Mouse (Mus musculus) forebrain, embryonic 16.5 days (tissue): ENCODE data around the gene Mlph. TPM values are rescaled to one million over a fixed set of nuclear protein-coding genes. Genes with fewer than 3 reads are reported as not detected.

Experiments
- ATAC-seq: fragments of 200-750 bp; cut with Nextera tagmentation; 2 replicates; pipeline ENCODE4 v1.8.0; 2017; ENCODE audit warnings: mild to moderate bottlenecking, moderate library complexity
- H3K27ac ChIP-seq: fragments of 300-500 bp; sonication (generic); 2 replicates; pipeline ENCODE4 v1.5.1; 2014; ENCODE audit warnings: low read length, control low read depth
- H3K27me3 ChIP-seq: fragments of 300-500 bp; sonication (generic); replicated peaks from 2 replicates; pipeline ENCODE4 v1.6.1; 2014; ENCODE audit warnings: low read length; ENCODE audit not compliant: control insufficient read depth, insufficient read depth
- H3K36me3 ChIP-seq: fragments of 300-500 bp; sonication (generic); 2 replicates; pipeline ENCODE4 v1.6.1; 2014; ENCODE audit not compliant: control insufficient read depth, insufficient read depth
- H3K4me1 ChIP-seq: fragments of 300-500 bp; sonication (generic); replicated peaks from 2 replicates; pipeline ENCODE4 v1.6.1; 2014; ENCODE audit warnings: low read length; ENCODE audit not compliant: control insufficient read depth, insufficient read depth
- H3K4me2 ChIP-seq: fragments of 300-500 bp; sonication (generic); 2 replicates; pipeline ENCODE4 v1.6.1; 2014; ENCODE audit warnings: mild to moderate bottlenecking, low read length, control low read depth
- H3K4me3 ChIP-seq: fragments of 300-500 bp; sonication (generic); replicated peaks from 2 replicates; pipeline ENCODE4 v1.5.1; 2014; ENCODE audit warnings: mild to moderate bottlenecking, low read length, control low read depth
- H3K9ac ChIP-seq: fragments of 300-500 bp; sonication (generic); replicated peaks from 2 replicates; pipeline ENCODE4 v1.6.1; 2014; ENCODE audit warnings: low read depth, low read length, control low read depth
- H3K9me3 ChIP-seq: fragments of 300-500 bp; sonication (generic); 2 replicates; pipeline ENCODE4 v1.6.1; 2016; ENCODE audit warnings: low read length; ENCODE audit not compliant: control insufficient read depth
- WGBS: fragments of 180-500 bp; shearing (Covaris S2); extraction: QIAGEN DNeasy Blood & Tissue Kit; methylation state at CpG from one replicate; pipeline ENCODE4 v1.1.7; 2014; 5-methylcytosine and 5-hydroxymethylcytosine counted together
- polyA plus RNA-seq: library from polyadenylated mRNA; unstranded; fragments of >200 nt; fragmentation: Nextera tagmentation; extraction: Ambion mirVana; gene quantifications from 2 replicates; pipeline ENCODE4 v1.2.1, GENCODE M21; 2015

The Mlph gene
- polyA plus RNA-seq = 0.19 and 0.58 TPM in 2 replicates

GRCm38 (mm10) chr1:90914948-90915569, at the start of gene Mlph:
Mlph (plus strand) TSS chr1:90915085.
- ATAC-seq = no peak
- no peak within 1 kb of the TSS for H3K9ac ChIP-seq
- no peak within 1 kb of the TSS for H3K27ac ChIP-seq
- H3K9me3 ChIP-seq = peaks cover 2% of the 10 kb centered on the region; the same call in 1 of the 2 replicates
- H3K36me3 ChIP-seq = no peaks in the 10 kb centered on the region
- 0 out of 2 replicates have a peak, but pooled peaks cover 4% of the 10 kb centered on the region for H3K27me3 ChIP-seq
- peak within 1 kb of the TSS; percentile 8; the same call in 1 of the 2 replicates for H3K4me3 ChIP-seq
- 3% methylated on average over 18 of the region's 18 CpGs for WGBS
- peaks cover 5% of the 10 kb centered on the region for H3K4me1 ChIP-seq
- peak within 1 kb of the TSS; percentile 29 for H3K4me2 ChIP-seq

GRCm38 (mm10) chr1:90866734-90867133, 48.2 kb upstream of the Mlph start:
- Histone ChIP-seq H3K4me1 (no peaks in the 10 kb centered on the region), H3K4me2 (no peak overlapping the region), H3K4me3 (no peak overlapping the region), H3K9ac (no peak overlapping the region), H3K36me3 (no peaks in the 10 kb centered on the region), H3K27ac (no peak overlapping the region), H3K9me3 (no peaks in the 10 kb centered on the region), H3K27me3 (no peaks in the 10 kb centered on the region)
- 90% methylated on average over 7 of the region's 7 CpGs for WGBS
- no peak for ATAC-seq

GRCm38 (mm10) chr1:90870581-90870980, 44.3 kb upstream of the Mlph start:
- Histone ChIP-seq H3K27ac (no peak overlapping the region), H3K36me3 (no peaks in the 10 kb centered on the region), H3K27me3 (no peaks in the 10 kb centered on the region), H3K9ac (no peak overlapping the region), H3K4me1 (no peaks in the 10 kb centered on the region), H3K4me3 (no peak overlapping the region), H3K4me2 (no peak overlapping the region), H3K9me3 (no peaks in the 10 kb centered on the region)
- WGBS = 90% methylated on average over 2 of the region's 2 CpGs
- ATAC-seq = no peak

GRCm38 (mm10) chr1:90875371-90875770, 39.5 kb upstream of the Mlph start:
- no peaks in the 10 kb centered on the region for H3K4me1 ChIP-seq
- H3K9ac ChIP-seq = no peak overlapping the region
- ATAC-seq = no peak
- no peaks in the 10 kb centered on the region for H3K9me3 ChIP-seq
- WGBS = 83% methylated on average over 8 of the region's 8 CpGs
- no peaks in the 10 kb centered on the region for H3K36me3 ChIP-seq
- H3K4me2 ChIP-seq = no peak overlapping the region
- H3K27ac ChIP-seq = no peak overlapping the region
- no peaks in the 10 kb centered on the region for H3K27me3 ChIP-seq
- H3K4me3 ChIP-seq = no peak overlapping the region

- WGBS = 42% methylated on average over 2 of the region's 2 CpGs
- Histone ChIP-seq H3K27ac (no peak overlapping the region), H3K9ac (no peak overlapping the region), H3K27me3 (no peaks in the 10 kb centered on the region), H3K9me3 (no peaks in the 10 kb centered on the region), H3K4me2 (no peak overlapping the region), H3K4me3 (no peak overlapping the region), H3K4me1 (no peaks in the 10 kb centered on the region), H3K36me3 (no peaks in the 10 kb centered on the region)
- no peak for ATAC-seq
Measured at GRCm38 (mm10) chr1:90875961-90876360, 38.9 kb upstream of the Mlph start.

GRCm38 (mm10) chr1:90876486-90877270, 38.2 kb upstream of the Mlph start:
- Histone ChIP-seq H3K4me2 (no peak overlapping the region), H3K4me3 (no peak overlapping the region), H3K9me3 (no peaks in the 10 kb centered on the region), H3K4me1 (no peaks in the 10 kb centered on the region), H3K27ac (no peak overlapping the region), H3K9ac (no peak overlapping the region), H3K36me3 (no peaks in the 10 kb centered on the region), H3K27me3 (no peaks in the 10 kb centered on the region)
- ATAC-seq = no peak
- WGBS = 69% methylated on average over 5 of the region's 5 CpGs

GRCm38 (mm10) chr1:90885771-90886460, 29.0 kb upstream of the Mlph start:
- Histone ChIP-seq H3K27me3 (no peaks in the 10 kb centered on the region), H3K27ac (no peak overlapping the region), H3K9me3 (peaks cover 3% of the 10 kb centered on the region), H3K4me2 (no peak overlapping the region), H3K4me1 (no peaks in the 10 kb centered on the region), H3K9ac (no peak overlapping the region), H3K36me3 (no peaks in the 10 kb centered on the region), H3K4me3 (no peak overlapping the region)
- WGBS = 70% methylated on average over 5 of the region's 6 CpGs
- no peak for ATAC-seq

GRCm38 (mm10) chr1:90894521-90894920, 20.4 kb upstream of the Mlph start:
- H3K4me2 ChIP-seq = no peak overlapping the region
- ATAC-seq = no peak
- H3K9ac ChIP-seq = no peak overlapping the region
- no peak overlapping the region for H3K4me3 ChIP-seq
- H3K27ac ChIP-seq = no peak overlapping the region
- WGBS = 70% methylated on average over 3 of the region's 3 CpGs
- H3K36me3 ChIP-seq = no peaks in the 10 kb centered on the region
- H3K4me1 ChIP-seq = no peaks in the 10 kb centered on the region
- no peaks in the 10 kb centered on the region; the same call in 1 of the 2 replicates for H3K9me3 ChIP-seq
- H3K27me3 ChIP-seq = no peaks in the 10 kb centered on the region

GRCm38 (mm10) chr1:90895004-90895403, 19.9 kb upstream of the Mlph start:
- Histone ChIP-seq H3K4me3 (no peak overlapping the region), H3K27me3 (no peaks in the 10 kb centered on the region), H3K4me1 (no peaks in the 10 kb centered on the region), H3K36me3 (no peaks in the 10 kb centered on the region), H3K9ac (no peak overlapping the region), H3K9me3 (no peaks in the 10 kb centered on the region; the same call in 1 of the 2 replicates), H3K4me2 (no peak overlapping the region), H3K27ac (no peak overlapping the region)
- WGBS = 85% methylated on average over 3 of the region's 3 CpGs
- no peak for ATAC-seq
